Mouse (Mus musculus) T-cell, adult 2 months (primary cell): ENCODE data around the gene Gas2l3.
A peak's percentile ranks its signal among the peaks of the same experiment; 100 is the strongest.

Source experiments
- DNase-seq: peaks from one replicate; pipeline ENCODE4 v3.0.0; 2022; ENCODE audit warnings: low spot score

The Gas2l3 gene

DNA sequence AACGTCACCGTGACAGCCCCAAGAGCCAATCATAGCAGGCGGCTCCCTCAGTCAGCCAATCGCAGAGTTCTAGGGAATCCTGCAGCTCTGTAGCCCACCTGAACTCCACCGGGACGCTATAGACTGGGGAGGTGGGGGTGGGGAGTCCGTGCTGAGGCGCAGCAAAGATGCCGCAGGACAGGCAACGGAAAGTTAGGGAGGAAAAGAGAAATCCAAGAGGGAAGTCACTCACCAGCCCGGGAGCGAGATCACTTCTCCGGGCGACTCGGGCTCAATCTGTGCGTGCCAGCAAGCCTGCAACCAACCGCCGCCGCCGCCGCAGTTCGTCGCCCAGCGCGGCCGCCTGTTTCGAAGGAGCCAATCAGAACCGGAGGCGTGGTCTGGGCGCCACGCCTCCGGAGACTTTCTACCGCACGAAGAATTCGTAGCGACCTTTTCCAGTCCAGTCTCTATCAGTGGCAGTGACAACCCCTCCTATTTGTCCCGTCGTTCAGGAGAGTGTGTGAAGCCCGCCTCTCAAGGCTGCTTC is at the start of gene Gas2l3:
TSS of gene Gas2l3 (minus strand) at position 345 of the 529 bp plus-strand sequence.
- peak; percentile 71 for DNase-seq

DNA sequence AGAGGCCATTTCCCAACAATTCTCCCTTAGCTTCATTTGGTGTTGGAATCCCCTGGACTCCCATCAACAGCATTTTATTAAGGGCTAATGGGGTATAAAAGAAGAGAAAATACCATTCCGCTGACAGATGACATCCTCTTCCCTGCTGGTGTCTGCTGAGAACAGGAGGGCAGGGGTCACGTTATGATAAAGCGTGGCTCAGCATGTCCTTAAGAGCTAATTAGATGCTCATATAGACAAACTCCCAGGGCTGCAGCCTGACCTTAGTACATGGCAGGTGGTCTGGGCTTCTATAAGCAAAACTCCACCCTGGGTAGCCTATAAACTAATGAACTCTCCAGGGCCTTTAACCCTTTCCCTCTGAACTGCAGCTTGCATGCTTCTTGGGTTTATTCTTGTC is 47.6 kb upstream of the Gas2l3 start:
- no peak for DNase-seq

GRCm38 (mm10) chr10:89490250-89490649 is 46.5 kb upstream of the Gas2l3 start:
- no peak for DNase-seq

DNA sequence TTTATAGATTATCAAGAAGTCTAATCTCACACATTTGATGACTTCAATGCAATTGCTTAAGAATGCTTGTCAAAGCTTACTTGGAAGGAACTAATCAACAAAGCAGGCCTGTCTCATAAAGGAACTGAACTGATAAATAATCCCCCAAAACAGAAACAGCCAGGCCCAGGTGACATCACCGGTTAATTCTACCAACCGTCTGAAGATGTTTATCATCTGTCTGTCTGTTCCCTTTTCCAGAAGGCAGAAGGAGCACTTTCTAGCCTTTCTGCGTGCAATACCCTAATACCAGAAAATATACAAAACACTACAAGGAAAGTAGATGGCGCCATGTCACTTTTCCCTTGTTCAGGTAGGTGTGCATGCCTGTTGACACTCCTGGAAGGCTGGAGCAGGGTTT is 45.7 kb upstream of the Gas2l3 start:
- no peak for DNase-seq

DNA sequence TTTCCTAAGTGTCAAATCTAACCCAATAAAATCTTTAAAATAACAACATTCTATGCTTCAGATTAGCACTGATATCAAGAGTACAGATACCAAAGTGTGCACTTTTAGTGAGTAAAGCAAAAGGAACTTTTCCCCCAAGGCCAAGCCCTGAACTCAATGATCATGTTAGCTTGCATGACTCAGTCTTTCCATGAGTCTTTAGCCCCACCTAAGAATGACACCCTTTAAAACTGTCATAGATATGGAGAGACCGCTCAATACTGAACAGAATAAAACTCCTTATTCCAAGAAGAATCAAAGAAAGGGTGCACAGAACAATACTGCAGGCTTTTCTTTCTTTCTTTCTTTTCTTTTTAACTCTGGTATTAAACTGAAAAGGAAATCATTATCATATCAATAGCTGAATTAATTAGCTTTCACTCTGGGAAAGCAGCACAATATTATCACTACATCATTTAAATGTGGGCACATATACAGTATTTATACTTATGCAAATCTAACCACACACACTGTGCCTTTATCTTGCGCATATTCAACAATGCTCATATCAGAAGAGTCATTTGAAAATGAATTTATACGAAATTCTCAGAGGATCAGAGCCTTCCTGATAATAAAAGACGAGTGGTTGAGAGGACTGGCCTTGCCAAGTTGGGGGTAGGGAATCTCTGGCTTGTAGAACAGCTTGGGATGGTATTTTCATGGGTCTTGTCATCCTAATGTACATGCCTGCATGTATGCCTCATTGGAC is 43.4 kb upstream of the Gas2l3 start:
- DNase-seq = no peak

DNA sequence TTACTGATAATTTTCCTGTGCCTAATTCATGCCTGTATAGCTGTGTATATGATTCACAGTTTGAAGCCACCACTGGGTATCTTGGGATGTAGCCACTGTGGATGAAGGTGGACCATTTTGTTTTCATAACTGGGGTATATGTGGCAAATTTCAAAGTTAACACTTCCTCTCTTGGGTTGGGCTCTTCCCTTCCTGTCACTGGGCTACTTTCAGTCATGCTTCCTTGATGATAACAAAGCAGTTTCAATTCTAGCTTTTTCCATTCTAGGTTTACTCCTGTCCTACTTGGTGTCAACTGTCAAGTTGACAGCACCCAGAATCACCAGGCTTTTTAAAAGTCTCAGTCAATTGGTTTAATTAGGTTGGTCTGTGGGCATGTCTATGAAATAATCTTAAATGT is 41.1 kb upstream of the Gas2l3 start:
- no peak for DNase-seq

- no peak for DNase-seq
These were observed 40.2 kb upstream of the Gas2l3 start for GRCm38 (mm10) chr10:89483812-89484602.

- no peak for DNase-seq
These were observed 39.3 kb upstream of the Gas2l3 start for GRCm38 (mm10) chr10:89483113-89483512.

GRCm38 (mm10) chr10:89482142-89482681 is 38.4 kb upstream of the Gas2l3 start:
- no peak for DNase-seq

DNA sequence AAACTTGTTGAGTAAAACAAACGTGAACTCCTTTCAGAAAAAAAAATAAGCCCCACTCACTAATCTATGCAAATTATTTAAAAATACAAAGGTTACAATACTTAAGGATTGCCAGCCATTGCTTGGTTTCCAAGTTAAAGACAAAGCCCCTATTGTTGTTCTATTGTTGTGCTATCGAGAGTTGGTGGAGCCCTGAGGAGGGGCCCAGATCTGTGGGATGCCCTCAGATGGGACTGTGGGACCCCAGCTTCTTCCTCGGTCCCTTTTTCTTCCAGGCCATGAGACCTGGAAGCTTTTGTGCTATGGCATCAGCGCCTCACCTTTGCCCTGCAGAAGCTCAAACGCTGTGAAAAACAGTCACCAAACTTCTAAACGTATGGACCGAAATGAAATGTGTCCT is 37.9 kb upstream of the Gas2l3 start:
- no peak for DNase-seq

GRCm38 (mm10) chr10:89478766-89479165 is 35.0 kb upstream of the Gas2l3 start:
- no peak for DNase-seq

DNA sequence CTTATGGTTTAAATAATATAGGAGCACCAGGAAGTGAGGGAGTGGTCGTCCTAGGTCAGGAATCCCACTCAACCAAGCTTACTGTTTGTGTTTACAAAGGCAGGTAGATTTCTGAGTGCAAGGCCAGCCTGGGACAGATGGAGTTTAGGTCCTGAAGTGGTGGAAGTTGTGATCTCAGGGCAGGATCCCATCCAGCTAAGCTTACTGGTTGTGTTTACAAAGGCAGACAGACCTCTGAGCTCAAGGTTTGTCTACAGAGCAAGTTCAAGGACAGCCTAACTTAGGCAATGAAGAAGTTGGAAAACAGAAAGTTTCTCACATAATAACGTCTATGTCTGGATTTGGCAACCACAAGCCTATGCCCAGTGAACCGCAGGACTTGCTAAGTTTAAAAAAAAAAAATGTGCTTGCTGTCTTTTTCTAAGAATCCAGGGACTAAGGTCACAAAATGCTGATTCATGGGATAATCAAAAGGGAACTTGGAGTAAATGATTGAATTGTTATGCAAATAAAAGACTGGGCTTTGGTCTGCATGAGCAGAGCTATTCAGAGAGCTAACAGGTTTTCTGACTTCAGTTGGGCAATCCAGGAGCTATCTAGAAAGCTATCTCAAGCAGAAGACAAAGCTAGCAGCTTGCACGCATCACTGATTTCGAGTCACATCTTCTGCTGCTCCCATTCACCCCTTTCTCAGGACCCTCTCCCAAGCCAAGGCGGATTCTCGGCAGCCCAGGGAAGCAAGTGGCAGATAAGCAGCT is 27.0 kb upstream of the Gas2l3 start:
- DNase-seq = no peak

GRCm38 (mm10) chr10:89464760-89465405 is 21.1 kb upstream of the Gas2l3 start:
- DNase-seq = no peak

GRCm38 (mm10) chr10:89462890-89463289 is 19.1 kb upstream of the Gas2l3 start:
- no peak for DNase-seq

- peak; percentile 79 for DNase-seq
These were observed 18.2 kb upstream of the Gas2l3 start for GRCm38 (mm10) chr10:89461856-89462507.

DNA sequence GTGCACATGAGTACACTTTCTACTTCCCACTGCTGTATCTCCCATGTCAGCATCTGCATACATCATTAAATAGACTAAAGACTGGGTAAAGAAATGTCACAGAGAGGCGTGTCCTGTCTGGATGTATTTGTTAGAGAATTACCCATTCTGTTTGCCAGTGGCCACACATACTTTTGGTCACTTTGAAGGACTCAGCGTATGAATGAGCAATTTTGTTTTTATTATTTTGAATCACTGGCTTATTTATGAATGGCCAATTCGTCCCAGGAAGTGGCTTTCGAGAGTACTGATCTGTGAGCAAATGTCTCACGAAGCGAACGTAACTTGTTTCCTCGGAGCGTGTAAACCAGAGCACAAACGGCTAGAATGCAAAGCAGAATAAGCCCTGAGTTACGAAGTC is 17.2 kb upstream of the Gas2l3 start:
- DNase-seq = no peak

GRCm38 (mm10) chr10:89458770-89459169 is 15.0 kb upstream of the Gas2l3 start:
- DNase-seq = no peak

- no peak for DNase-seq
These were observed 10.0 kb upstream of the Gas2l3 start for GRCm38 (mm10) chr10:89453794-89454193.

DNA sequence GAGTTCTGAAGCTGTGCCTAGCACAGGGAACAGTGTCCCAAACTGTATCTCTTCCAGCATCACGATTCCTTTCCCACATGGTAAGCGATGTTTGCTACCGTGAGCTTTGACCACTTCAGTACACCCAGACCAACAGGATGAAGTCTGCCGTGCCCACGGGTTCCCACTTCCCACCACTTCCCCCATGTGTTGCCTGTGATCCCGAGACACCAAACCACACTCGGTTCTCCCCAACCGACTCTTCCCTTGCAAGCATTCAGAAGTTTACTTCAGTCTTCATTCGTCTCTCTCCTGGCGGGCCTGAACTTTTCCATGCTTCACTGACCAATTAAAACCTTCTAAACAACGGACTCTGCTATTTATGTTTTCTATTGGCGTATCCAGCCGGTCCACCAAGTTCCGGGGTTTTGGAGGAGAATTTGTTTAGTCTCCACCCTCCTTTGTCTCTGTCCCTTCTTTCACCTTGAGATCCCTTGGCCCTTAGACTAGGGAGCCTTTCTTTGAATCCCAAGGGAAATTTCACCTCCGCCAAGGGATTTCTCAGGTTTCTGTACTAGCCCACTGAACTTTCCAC is 9.4 kb upstream of the Gas2l3 start:
- DNase-seq = no peak

DNA sequence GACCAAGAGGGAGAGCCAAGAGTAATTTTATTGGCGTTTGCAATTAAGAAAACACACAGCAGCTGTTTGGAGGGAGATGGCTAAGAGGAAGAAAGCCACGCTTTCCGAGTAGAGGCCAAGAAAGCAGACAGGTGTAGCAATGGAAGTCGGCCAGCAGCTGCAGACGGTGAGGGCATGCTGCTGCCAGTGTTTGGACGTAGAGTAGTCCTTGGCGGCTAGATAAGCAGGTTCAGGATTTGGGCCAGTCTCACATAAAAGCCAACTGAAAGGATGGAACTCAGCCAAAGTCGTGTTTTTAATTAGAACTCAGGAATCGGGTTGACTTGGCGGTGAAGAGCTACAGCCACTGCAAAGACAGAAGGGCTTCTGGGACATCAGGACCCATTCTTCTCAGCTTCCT is 6.6 kb upstream of the Gas2l3 start:
- no peak for DNase-seq

- peak; percentile 26 for DNase-seq
These were observed 614 bp upstream of the Gas2l3 start for GRCm38 (mm10) chr10:89444381-89444780.
